Mouse (Mus musculus) neural tube, embryonic 13.5 days (tissue): ENCODE results near the gene Noc2l. TPM values are rescaled to one million over a fixed set of nuclear protein-coding genes. Genes with fewer than 3 reads are reported as not detected.

ENCODE experiments used
- ATAC-seq: fragments of 200-750 bp; cut with Nextera tagmentation; 2 replicates; pipeline ENCODE4 v1.8.0; 2017; ENCODE audit warnings: low read depth, mild to moderate bottlenecking, moderate TSS enrichment, moderate library complexity
- H3K27ac ChIP-seq: fragments of 300-500 bp; sonication (generic); replicated peaks from 2 replicates; pipeline ENCODE4 v1.5.1; 2015; ENCODE audit warnings: moderate library complexity, mild to moderate bottlenecking, inconsistent platforms
- H3K27me3 ChIP-seq: fragments of 300-500 bp; sonication (generic); 2 replicates; pipeline ENCODE4 v1.6.1; 2015; ENCODE audit warnings: mild to moderate bottlenecking, inconsistent platforms
- H3K36me3 ChIP-seq: fragments of 300-500 bp; sonication (generic); 2 replicates; pipeline ENCODE4 v1.6.1; 2015; ENCODE audit warnings: mild to moderate bottlenecking, inconsistent platforms
- H3K4me1 ChIP-seq: fragments of 300-500 bp; sonication (generic); replicated peaks from 2 replicates; pipeline ENCODE4 v1.6.1; 2015; ENCODE audit warnings: inconsistent platforms
- H3K4me2 ChIP-seq: fragments of 300-500 bp; sonication (generic); 2 replicates; pipeline ENCODE4 v1.6.1; 2015; ENCODE audit warnings: inconsistent platforms, mild to moderate bottlenecking, moderate library complexity
- H3K4me3 ChIP-seq: fragments of 300-500 bp; sonication (generic); 2 replicates; pipeline ENCODE4 v1.5.1; 2015; ENCODE audit warnings: mild to moderate bottlenecking, inconsistent platforms
- H3K9ac ChIP-seq: fragments of 300-500 bp; sonication (generic); 2 replicates; pipeline ENCODE4 v1.6.1; 2015; ENCODE audit warnings: moderate library complexity, mild to moderate bottlenecking, inconsistent platforms
- H3K9me3 ChIP-seq: fragments of 300-500 bp; sonication (generic); 2 replicates; pipeline ENCODE4 v1.6.1; 2016; ENCODE audit warnings: inconsistent platforms
- WGBS: fragments of 180-500 bp; shearing (Covaris S2); methylation state at CpG from one replicate; pipeline ENCODE4 v1.1.7; 2015; 5-methylcytosine and 5-hydroxymethylcytosine counted together
- polyA plus RNA-seq: library from polyadenylated mRNA; unstranded; fragments of >200 nt; fragmentation: Nextera tagmentation; extraction: Ambion mirVana; gene quantifications from 2 replicates; pipeline ENCODE4 v1.2.1, GENCODE M21; 2015

Gene Noc2l
- polyA plus RNA-seq: 49.5 and 54.8 TPM in 2 replicates

DNA sequence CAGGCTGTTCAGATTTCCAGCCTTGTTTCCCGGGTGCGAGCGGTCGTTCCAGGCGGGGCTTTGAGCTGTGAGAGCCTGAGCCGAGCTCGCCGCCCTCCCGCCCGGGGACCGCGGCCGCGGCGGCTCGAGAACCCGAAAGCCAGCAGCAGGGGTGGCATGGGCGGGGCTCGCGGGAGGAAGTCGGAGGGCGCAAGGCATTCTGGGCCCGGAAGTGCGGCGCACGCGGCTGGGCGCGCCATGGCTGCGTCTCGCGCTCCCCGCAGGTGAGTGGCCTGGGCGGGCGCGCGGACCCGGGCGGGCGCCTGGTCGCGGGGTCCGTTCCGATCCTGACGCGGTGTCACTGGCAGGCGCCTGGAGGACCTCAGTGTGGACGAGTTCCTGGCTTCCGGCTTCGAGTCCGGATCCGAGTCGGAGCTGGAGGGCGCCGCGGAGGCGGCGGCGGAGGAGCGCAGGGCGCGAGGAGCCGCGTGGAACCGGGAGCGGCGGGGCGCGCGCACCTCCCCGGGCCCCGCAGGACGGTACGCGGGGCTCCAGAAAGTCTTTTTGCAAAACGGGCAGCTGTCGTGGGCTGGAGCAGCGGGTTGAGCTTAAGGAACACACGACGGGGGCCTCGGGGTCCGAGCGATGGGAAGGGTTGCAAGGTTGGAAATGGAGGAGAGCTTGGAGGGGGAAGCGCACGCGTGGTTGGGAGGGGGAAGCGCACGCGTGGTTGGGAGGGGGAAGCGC is at the start of gene Noc2l:
Gene Noc2l (plus strand): TSS at position 203 of the 726 bp plus-strand sequence.
- Histone ChIP-seq H3K9me3 (no peaks in the 10 kb centered on the region), H3K27me3 (no peaks in the 10 kb centered on the region), H3K9ac (peak within 1 kb of the TSS; percentile 86), H3K36me3 (peaks cover 60% of the 10 kb centered on the region), H3K4me3 (peak within 1 kb of the TSS; percentile 90), H3K4me2 (peak within 1 kb of the TSS; percentile 95), H3K4me1 (peaks cover 28% of the 10 kb centered on the region), H3K27ac (peak within 1 kb of the TSS; percentile 94)
- ATAC-seq: peak; percentile 88
- WGBS: under 1% methylated on average over 90 of the region's 90 CpGs

DNA sequence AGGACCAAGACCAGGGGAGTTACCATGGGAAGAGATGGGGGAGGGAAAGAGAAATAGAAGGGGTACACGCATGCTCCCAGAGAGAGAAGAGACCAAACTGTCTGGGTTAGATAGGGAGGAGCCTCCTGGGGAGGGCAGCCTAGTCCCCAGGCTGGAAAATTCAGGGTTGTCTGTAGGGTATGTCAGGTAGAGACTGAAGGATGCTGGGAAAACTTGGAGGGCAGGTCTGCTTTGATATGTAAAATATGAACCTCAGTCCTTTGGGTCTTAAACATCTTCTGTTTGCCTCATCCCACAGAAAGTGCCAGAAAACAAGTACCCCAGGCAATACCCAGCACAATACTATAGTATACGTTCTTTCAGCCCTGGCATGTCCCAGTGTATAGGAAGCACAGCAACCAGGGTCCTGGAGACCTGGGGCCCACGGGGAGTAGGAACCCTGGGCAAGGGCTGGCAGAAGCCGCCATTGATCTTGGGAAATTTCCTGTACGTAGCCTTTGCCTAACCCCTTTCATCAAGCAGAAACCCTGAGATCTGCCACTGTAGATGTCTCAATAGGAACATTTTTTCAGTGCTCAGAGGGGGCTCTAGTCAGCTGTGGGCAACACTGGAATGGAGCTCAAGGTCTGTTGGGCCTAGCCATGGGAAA is 47.5 kb upstream of the Noc2l start:
- peaks cover 39% of the 10 kb centered on the region for H3K36me3 ChIP-seq
- peaks cover 100% of the 10 kb centered on the region for H3K4me1 ChIP-seq
- H3K27me3 ChIP-seq: no peaks in the 10 kb centered on the region
- H3K9me3 ChIP-seq: no peaks in the 10 kb centered on the region
- no peak overlapping the region for H3K4me3 ChIP-seq
- WGBS: 29% methylated on average over 5 of the region's 5 CpGs
- H3K9ac ChIP-seq: peak overlapping the region; percentile 51
- H3K4me2 ChIP-seq: peak overlapping the region; percentile 35
- 0 out of 2 replicates have a peak, but pooled peaks have one; percentile 5 for ATAC-seq
- peak overlapping the region; percentile 98 for H3K27ac ChIP-seq

DNA sequence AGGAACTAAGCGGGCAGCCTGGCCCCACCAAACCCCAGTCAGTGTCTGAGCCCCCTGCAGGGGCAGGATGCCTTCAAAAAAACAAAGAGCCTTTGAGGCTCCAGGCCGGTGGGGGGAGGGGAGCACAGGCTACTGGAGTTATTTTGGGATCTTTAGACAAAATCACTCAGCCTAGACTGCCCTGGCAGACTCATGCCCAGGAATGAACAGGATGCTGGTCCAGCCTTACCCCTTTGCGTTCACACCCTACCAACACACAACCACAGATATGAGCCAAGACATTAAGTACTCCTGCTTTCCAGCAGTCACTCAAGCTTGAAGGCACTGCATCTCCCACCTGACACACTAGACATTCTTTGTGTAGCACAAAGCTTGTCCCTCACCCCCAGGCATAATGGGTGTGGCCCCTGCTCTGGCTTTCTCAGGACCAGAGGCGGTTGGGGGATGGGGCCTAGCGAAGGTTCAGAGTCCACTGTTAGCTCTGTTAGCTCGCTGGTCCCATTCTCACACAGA is 46.9 kb upstream of the Noc2l start:
- Histone ChIP-seq H3K4me1 (peaks cover 100% of the 10 kb centered on the region), H3K4me3 (no peak overlapping the region), H3K36me3 (peaks cover 42% of the 10 kb centered on the region), H3K27me3 (no peaks in the 10 kb centered on the region), H3K9ac (peak overlapping the region; percentile 51), H3K4me2 (peak overlapping the region; percentile 35), H3K27ac (peak overlapping the region; percentile 98), H3K9me3 (no peaks in the 10 kb centered on the region)
- WGBS: 11% methylated on average over 6 of the region's 6 CpGs
- peak; percentile 36; the same call in 1 of the 2 replicates for ATAC-seq

DNA sequence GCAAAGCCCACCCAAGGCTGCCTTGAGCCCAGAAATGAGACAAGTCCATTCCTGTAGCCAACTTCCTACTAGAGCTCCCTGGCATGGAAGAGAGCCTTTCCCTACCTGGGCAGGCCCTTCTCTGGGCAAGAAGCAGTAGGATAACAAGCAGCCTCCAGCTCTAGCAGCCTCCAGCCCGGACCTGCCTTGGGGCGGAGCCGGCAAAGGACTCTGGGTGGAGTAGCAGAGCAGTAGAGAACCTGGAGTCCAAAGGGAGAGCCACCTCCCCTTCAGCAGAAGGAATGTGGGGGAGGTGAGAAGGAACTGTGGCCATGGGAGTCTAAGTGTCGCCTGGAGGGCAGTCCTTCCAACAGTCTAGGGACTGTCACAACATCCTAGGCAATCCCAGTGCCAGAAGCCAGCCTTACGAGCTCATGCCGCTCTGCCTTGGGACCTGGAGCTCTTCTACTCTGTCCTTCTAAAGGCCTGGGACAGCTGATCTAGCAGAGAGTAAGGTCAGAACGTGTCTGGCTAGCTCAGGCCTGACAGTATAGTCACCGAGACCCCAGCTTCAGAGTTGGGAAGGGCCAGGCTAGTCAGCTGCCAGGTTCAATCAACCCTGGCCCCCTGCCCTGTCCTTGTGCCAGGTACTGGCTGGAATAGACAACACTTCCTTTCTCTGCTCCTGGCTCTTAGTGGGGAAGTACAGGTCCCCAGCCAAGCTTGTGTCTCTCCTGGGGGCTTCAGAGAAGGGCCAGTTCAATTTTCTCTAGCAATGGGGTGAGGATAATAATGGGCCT is 43.2 kb upstream of the Noc2l start:
- H3K4me2 ChIP-seq: peak overlapping the region; percentile 88; the same call in 1 of the 2 replicates
- no peak overlapping the region for H3K4me3 ChIP-seq
- H3K27ac ChIP-seq: 0 out of 2 replicates have a peak overlapping the region, but pooled peaks have one; percentile 28
- H3K27me3 ChIP-seq: no peaks in the 10 kb centered on the region
- H3K36me3 ChIP-seq: peaks cover 55% of the 10 kb centered on the region
- no peaks in the 10 kb centered on the region for H3K9me3 ChIP-seq
- H3K9ac ChIP-seq: peak overlapping the region; percentile 42; the same call in 1 of the 2 replicates
- H3K4me1 ChIP-seq: peaks cover 90% of the 10 kb centered on the region
- 55% methylated on average over 8 of the region's 8 CpGs for WGBS
- ATAC-seq: no peak

DNA sequence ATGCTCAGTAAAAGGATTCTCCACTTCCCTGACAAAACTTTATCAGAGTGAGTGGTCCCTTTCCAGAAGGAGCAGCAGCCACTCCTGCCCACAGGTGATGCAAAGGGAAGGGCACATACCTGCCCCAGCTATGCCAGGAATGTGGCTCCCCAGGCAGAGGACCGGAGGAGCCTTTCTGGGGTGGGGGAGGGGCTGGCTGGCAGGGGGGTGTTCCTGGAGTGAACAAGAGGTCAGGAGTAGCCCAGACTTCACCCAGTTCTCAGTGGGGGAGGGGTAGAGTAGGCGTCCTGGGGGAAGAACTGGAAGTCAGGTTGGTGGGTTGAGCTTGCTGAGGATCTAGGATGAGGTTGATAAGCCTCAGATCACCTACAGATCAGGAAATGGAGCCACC is 42.6 kb upstream of the Noc2l start:
- Histone ChIP-seq H3K27ac (0 out of 2 replicates have a peak overlapping the region, but pooled peaks have one; percentile 28), H3K9me3 (no peaks in the 10 kb centered on the region), H3K27me3 (no peaks in the 10 kb centered on the region), H3K9ac (peak overlapping the region; percentile 95; the same call in 1 of the 2 replicates), H3K4me3 (no peak overlapping the region), H3K4me1 (peaks cover 85% of the 10 kb centered on the region), H3K36me3 (peaks cover 55% of the 10 kb centered on the region), H3K4me2 (peak overlapping the region; percentile 88; the same call in 1 of the 2 replicates)
- WGBS: 25% methylated on average over 2 of the region's 2 CpGs
- ATAC-seq: no peak

DNA sequence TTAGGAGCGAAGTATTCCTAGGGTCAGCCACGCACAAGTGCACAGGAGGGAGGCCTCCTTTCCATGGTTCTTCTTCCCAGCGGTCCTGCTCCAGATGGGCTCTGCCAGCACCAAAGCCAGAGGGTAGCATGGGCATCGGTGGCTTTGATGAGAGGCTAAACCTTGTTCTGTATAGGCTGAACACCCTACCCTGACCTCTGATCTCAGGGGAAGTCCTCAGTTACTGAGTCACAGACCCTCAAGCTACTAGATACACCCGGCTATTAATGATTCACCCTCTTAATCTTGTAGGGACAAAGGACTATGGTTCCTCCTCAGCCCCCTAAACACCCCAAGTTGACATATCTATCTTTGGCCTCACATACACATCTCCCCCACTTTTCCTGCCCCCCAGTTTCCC is 41.9 kb upstream of the Noc2l start:
- 63% methylated on average over 5 of the region's 5 CpGs for WGBS
- H3K36me3 ChIP-seq: peaks cover 55% of the 10 kb centered on the region
- peak overlapping the region; percentile 91 for H3K4me3 ChIP-seq
- no peak for ATAC-seq
- peak overlapping the region; percentile 95; the same call in 1 of the 2 replicates for H3K9ac ChIP-seq
- no peaks in the 10 kb centered on the region for H3K9me3 ChIP-seq
- no peak overlapping the region for H3K27ac ChIP-seq
- peak overlapping the region; percentile 88 for H3K4me2 ChIP-seq
- H3K27me3 ChIP-seq: no peaks in the 10 kb centered on the region
- peaks cover 77% of the 10 kb centered on the region for H3K4me1 ChIP-seq

DNA sequence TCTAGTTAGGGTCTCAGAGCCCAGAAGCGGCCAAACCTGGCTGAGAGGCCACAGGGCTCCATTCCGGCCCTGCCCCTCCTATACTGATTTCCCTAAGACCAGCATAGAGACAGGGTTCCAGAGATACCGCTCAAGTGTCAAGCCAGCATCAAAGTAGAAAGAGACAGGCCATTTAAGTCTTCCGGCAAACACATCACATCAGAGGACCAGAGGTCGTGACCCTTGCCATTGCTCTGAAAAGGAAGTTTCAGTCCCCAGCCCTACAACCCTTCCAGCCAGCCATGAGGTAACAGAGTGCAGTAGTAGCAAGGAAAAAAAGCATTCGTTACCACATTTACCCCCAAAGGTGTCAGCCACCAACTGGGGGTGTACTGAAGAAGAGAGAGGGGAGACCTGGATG is 41.5 kb upstream of the Noc2l start:
- Histone ChIP-seq H3K27ac (peak overlapping the region; percentile 24; the same call in 1 of the 2 replicates), H3K36me3 (peaks cover 55% of the 10 kb centered on the region), H3K27me3 (no peaks in the 10 kb centered on the region), H3K9ac (peak overlapping the region; percentile 95), H3K4me3 (peak overlapping the region; percentile 91), H3K9me3 (no peaks in the 10 kb centered on the region), H3K4me1 (peaks cover 73% of the 10 kb centered on the region), H3K4me2 (peak overlapping the region; percentile 88)
- WGBS: 25% methylated on average over 6 of the region's 6 CpGs
- no peak for ATAC-seq

DNA sequence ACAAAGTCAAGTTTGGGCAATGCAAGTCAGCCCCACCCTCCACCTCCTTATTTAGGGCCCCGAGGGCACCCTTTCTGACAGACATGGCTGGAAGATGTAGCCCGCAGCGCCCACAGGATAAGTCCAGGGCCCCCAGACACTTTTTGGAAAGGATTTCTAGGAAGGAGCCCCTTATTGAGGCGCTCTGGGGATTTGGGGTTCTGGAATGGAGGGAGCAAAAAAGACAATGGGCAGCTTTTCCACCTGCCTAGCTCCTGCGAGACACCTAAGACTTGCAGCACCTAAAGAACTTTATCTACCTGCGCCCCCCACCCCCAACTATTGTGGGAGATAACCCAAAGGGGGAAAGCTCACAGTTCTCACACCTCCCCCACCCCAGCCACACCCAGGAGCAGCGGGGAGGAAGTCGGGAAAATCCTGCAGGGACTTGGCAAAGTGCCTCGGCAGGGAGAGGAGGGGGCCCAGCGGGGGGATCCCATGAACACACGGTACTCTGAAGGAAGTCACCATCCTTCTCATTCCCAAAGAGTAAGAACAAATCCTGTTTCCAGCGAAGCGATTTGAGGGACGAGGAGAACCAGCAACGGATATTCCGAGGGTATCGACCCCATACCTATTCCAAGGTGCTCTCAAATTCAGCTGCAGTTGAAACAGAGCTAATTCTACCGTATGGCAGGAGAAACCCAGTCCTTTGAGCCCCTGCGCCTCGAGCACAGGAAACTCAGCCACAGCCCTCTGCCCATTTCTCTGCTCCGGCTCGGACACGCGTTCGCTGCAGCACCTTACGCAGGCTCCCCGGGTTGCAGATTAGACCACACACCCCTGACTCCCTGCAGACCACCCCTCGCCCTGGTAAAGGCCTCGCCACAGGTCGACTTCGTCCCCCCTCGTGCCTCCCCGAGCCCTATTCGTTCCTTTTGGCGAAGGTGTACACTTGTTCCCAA is 39.6 kb upstream of the Noc2l start:
- H3K4me2 ChIP-seq: peak overlapping the region; percentile 88
- peak overlapping the region; percentile 95 for H3K9ac ChIP-seq
- H3K27me3 ChIP-seq: no peaks in the 10 kb centered on the region
- peak overlapping the region; percentile 89 for H3K27ac ChIP-seq
- peak overlapping the region; percentile 91 for H3K4me3 ChIP-seq
- 0 out of 2 replicates have a peak, but pooled peaks have one; percentile 1 for ATAC-seq
- WGBS: 3% methylated on average over 35 of the region's 35 CpGs
- H3K9me3 ChIP-seq: no peaks in the 10 kb centered on the region
- H3K4me1 ChIP-seq: peaks cover 55% of the 10 kb centered on the region
- peaks cover 39% of the 10 kb centered on the region for H3K36me3 ChIP-seq

DNA sequence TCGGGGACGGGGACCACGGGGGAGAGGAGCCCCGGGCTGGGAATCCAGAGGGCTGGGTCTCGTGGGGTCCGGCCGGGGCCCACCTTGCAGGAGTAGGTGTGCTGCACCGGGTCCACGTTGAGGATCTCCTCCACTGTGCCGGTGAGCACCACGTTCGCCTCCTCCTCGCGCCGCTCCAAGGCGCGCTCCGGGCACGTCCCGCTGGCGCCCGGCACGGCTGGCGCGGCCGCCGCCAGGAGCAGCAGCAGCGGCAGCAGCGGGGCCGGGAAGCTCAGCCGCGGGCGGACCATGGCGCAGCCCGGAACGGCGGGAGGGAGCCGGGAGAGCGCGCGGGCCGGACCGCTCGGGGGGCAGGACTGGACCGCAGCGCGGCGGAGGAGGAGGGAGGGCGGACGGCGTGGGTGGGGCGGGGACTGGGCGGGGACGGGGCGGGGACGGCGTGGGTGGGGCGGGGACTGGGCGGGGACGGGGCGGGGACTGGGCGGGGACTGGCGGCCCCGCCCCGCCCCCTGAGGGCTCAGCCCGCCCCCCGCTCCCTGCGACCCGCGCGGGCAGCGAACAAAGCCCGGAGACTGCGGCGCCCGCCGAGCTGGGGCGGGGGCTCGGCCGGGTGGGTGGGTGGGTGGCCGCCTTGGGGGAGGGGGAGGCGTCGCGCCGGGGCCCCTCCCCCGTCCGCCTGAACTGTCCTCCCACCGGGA is 38.5 kb upstream of the Noc2l start, which contains the start of gene Agrn:
Gene Agrn (minus strand): TSS at position 358 of the 698 bp plus-strand sequence.
- peaks cover 29% of the 10 kb centered on the region for H3K36me3 ChIP-seq
- peaks cover 44% of the 10 kb centered on the region for H3K4me1 ChIP-seq
- peak within 1 kb of the TSS; percentile 88 for H3K4me2 ChIP-seq
- H3K27me3 ChIP-seq: peaks cover 3% of the 10 kb centered on the region; the same call in 1 of the 2 replicates
- peak; percentile 78 for ATAC-seq
- H3K9ac ChIP-seq: peak within 1 kb of the TSS; percentile 95
- no peaks in the 10 kb centered on the region for H3K9me3 ChIP-seq
- under 1% methylated on average over 33 of the region's 88 CpGs for WGBS
- H3K4me3 ChIP-seq: peak within 1 kb of the TSS; percentile 91
- H3K27ac ChIP-seq: peak within 1 kb of the TSS; percentile 97

DNA sequence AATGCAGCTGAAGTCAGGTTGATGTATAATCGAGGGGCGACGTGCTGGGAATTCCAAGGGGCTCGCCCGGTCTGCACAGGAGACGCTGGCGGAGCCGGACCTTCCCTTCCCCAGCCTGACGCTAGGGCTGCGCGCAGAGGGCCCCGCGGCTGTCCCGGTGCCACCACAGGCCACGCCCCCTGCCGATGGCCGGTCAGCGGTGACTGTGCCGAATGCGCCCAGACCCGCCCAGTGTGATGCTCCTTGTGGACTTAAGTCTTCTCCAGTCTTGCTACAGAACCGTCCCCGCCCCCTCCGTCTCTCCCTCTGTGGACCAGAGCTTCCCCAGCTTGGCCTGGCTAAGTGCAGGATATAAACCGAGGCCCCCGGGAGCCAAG is 38.0 kb upstream of the Noc2l start:
- peaks cover 8% of the 10 kb centered on the region; the same call in 1 of the 2 replicates for H3K27me3 ChIP-seq
- H3K27ac ChIP-seq: peak overlapping the region; percentile 97
- peaks cover 44% of the 10 kb centered on the region for H3K4me1 ChIP-seq
- H3K36me3 ChIP-seq: peaks cover 23% of the 10 kb centered on the region
- peak; percentile 94 for ATAC-seq
- H3K9me3 ChIP-seq: no peaks in the 10 kb centered on the region
- peak overlapping the region; percentile 56 for H3K4me2 ChIP-seq
- under 1% methylated on average over 26 of the region's 26 CpGs for WGBS
- H3K9ac ChIP-seq: peak overlapping the region; percentile 76
- peak overlapping the region; percentile 91 for H3K4me3 ChIP-seq
